Mouse (Mus musculus): Measurements from ENCODE around the gene Usp43. TPM values are rescaled to one million over a fixed set of nuclear protein-coding genes. Genes with fewer than 3 reads are reported as not detected.

Usp43 gene
- polyA plus RNA-seq (2012; rRNA removed; ENCODE audit: low replicate concordance), result 1.9 and 3.8 TPM in 2 replicates

DNA sequence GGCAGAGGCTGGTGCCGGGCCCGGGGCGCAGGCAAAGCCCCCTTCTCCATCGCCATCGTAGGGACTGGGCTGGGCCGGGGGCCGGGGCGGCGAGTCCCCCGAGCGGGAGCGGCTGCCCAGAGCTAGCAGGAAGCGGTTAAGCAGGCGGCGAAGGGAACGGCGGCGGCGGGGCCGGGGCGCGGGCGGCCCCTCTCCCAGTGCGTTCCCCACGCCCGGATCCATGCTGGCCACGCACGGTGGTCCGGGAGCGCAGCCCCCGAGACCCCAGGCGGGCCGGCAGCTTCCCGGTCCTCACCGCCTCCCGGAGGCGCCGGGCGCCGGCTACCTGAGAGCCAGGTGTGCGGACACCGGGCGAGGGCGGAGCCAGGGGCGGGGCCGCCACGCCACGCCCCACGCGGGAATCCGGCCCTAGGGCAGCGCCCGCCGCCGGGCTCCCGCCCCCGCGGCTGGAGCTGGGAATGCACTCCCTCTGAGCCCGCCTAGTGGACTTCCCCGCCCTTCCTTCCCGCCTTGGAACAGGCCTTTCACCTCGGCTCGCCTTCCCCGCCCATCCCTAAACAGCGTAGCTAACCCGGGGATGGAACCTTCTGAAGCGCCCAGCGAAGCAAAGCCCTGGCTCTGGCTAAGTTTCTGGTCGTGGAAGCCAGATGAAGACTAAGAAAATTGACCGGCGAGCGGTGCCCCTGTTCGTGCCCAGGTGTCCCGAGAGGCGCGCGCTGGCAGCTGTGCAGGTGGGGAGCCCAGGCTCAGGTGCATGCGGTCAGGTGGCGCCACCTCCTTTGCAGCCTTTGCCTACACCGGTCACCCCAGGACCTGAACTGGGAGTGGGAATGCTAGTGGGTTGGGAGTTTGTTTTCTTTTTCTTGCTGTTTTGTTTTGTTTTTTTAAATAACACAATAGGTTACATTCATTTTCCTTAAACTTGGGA is at the start of gene Usp43:
Usp43 (minus strand) TSS at position 327 of the 928 bp plus-strand sequence.

GRCm38 (mm10) chr11:67965905-67966878 is 44.2 kb upstream of the Usp43 start, which contains the start of gene Stx8:
Stx8 (plus strand) TSS chr11:67966193.

GRCm38 (mm10) chr11:67965242-67965883 is 43.4 kb upstream of the Usp43 start, which contains the start of gene Cfap52:
Cfap52 (minus strand) TSS chr11:67965651.

Other genes with a start within 250 kb of the Usp43 start
- gene Rcvrn, start 226.8 kb downstream of the Usp43 start, polyA plus RNA-seq (2012; rRNA removed; ENCODE audit: low replicate concordance), result 0.16 TPM in 1 of 2 replicates, not detected in the other
- not detected in 2 replicates for gene Glp2r, start 151.0 kb downstream of the Usp43 start, polyA plus RNA-seq (2012; rRNA removed; ENCODE audit: low replicate concordance)
- gene Gsg1l2, start 147.5 kb downstream of the Usp43 start, polyA plus RNA-seq (2012; rRNA removed; ENCODE audit: low replicate concordance), result not detected in 2 replicates
- gene Dhrs7c, start 124.0 kb downstream of the Usp43 start, polyA plus RNA-seq (2012; rRNA removed; ENCODE audit: low replicate concordance), result not detected in 2 replicates
- 0.21 TPM in 1 of 2 replicates, not detected in the other for gene Cfap52, start 43.5 kb upstream of the Usp43 start, polyA plus RNA-seq (2012; rRNA removed; ENCODE audit: low replicate concordance)
- gene Stx8, start 44.0 kb upstream of the Usp43 start, polyA plus RNA-seq (2012; rRNA removed; ENCODE audit: low replicate concordance), result 6.8 and 7.4 TPM in 2 replicates

Measured in subcutaneous adipose tissue, adult 2 months (tissue).